Mouse (Mus musculus) fat pad, adult 2 months (tissue): Measurements from ENCODE around the gene Wdfy2.
A peak's percentile ranks its signal among the peaks of the same experiment; 100 is the strongest.
"Not testable (repeated sequence)": the region's sequence is repeated elsewhere in the genome, so short reads cannot be mapped to it uniquely, and the experiment has no call there.

Experiments
- DNase-seq: peaks from one replicate; pipeline ENCODE4 v3.0.0-alpha.2; 2011; ENCODE audit warnings: low read depth, low spot score; ENCODE audit errors: extremely low read depth

Gene Wdfy2

GRCm38 (mm10) chr14:62878634-62879430 is 41.4 kb downstream of the Wdfy2 start:
- DNase-seq, result no peak

DNA sequence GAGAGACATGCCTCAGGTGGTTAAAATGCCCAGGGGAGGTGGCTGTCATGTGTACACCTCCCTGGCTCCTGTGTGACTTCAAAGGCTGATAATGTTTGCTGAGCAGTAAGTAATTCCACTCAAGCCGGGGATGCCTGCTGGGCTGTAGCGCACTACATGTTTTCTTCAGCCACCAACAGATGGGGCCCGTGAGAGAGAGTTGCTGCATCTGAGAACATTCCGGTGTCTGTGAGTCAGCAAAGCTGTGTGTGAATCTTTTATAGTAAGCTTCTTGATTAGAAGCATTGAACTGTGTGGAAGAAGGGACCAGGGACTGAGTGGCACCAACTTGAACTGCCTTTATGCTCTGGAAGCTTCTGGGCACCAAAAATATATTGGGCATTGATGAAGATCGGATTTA is 42.0 kb downstream of the Wdfy2 start:
- no peak for DNase-seq

- peak; percentile 42 for DNase-seq
Observed at GRCm38 (mm10) chr14:62880084-62880851, 42.8 kb downstream of the Wdfy2 start.

DNA sequence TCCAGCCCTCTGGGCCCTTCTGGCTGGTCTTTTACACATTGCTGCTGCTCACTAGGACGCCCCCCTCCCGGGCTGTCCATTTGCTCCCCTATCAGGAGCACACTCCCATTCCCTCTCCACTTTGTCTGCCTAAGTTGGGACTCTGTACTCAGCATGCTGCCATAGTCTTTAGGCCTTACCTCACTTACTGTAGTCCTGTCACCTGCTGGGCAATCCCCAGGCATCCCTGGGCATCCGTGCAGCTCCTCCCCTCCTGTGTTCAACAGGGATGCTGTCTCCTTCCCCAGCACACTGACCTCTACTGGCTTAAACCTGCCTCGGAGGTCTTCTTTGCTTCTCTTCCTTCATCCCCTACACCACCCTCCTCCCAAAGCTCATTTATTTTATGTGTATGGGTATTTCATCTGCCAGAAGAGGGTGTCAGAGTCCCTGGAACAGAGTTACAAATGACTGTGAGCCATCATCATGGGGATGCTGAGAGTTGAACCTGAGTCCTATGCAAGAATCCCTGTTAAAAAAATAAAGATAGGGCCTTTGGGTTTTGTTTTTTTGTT is 44.7 kb downstream of the Wdfy2 start:
- no peak for DNase-seq

DNA sequence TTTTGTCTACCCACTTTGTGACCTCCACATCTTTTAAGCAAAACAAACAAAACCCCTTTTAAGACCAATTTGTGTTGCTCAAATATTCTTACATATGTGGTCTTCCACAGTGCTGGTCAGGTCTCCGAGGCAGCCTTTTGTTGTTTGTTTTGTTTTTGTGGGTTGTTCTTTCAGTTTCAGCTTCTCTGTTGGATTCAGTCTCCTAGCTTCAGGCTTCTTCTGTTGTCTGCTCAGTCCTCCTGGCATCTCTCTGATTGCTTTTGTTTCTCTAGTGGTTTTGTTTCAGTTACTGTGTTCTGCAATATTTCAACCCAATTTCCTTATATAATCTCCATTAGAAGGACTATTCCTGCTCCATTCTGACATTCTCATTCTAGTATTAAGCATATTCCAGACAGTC is 46.1 kb downstream of the Wdfy2 start:
- no peak for DNase-seq

- DNase-seq, result no peak
Observed at GRCm38 (mm10) chr14:62884171-62884570, 46.7 kb downstream of the Wdfy2 start.

DNA sequence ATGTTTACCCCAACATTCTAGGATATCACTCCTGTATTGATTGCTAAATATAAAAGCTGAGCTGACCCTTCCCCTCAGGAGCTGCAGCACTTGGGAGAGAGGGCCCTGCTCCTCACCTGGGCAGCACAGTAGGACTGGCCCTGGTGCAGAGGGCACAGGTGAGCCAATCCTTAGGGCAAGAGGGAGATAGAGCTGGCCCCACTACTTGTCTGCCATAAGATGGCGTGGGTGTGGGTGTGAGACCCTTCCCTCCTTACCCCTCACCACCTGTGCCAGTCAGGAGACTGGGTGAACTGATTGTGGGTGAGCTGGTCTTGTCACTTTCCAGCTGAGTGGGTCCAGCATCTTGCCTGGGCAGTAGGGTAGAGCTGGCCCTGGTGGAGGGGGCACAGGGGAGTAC is 47.2 kb downstream of the Wdfy2 start:
- DNase-seq, result no peak

DNA sequence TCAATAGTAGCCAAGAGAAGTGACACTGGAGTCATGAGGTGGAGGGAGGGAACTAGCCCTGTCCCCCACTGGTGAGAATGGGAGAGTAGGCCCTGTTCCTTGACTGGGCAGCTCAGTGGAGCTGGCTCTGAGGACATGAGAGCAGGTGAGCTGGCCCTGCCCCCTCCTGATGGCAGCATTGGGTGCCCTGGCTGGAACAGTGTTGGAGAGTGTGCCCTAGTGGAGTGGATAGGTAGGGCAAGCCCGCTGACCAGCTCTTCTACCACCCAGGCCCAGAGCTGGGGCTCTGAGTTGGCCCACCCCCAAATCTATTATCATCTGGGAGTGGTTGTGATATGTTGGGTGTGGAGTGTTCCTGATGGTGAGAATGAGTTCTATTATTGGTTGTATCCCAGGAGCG is 47.7 kb downstream of the Wdfy2 start:
- no peak for DNase-seq

- no peak for DNase-seq
Observed at GRCm38 (mm10) chr14:62891401-62891800, 53.9 kb downstream of the Wdfy2 start.

DNA sequence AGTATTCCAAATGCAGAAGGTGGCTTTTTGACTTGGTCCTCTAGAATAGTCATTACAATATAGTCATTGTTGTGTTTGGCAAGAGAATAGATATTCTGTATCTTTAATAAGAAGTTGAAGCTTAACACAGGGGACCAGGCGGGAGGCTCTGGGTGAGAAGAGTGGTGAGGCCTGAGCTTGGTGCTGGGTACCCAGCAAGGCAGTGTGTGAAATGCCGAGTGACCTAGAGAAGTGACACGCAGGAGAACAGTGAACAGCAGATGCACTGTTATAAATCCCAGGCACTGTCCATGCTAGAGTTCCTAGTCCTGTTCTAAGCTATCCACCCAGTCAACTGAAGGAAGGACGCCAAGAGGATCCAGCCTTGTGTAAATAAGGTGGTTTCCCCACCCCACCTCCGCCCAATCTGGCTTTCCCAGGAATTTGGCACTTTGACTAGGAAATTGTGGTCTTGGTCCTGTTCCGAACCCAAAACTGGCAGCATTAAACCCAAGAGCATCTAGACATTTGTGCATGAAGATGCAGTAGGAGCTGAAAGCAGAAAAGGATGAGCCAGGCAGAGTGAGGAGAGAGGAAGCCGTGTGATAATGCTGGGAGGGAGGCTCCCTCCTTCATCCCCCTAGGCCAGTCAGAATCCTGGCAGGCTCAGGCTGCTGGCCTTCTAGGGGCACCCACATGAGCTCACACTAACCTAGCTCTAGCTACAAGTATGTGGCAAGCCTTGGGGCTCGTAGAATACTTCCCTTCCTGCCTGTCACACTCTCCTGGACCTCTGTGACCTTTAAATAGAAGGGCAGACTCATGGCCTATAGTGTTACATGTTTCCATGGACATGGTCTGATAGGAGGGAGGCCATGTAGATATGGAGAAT is 55.5 kb downstream of the Wdfy2 start:
- DNase-seq, result no peak

DNA sequence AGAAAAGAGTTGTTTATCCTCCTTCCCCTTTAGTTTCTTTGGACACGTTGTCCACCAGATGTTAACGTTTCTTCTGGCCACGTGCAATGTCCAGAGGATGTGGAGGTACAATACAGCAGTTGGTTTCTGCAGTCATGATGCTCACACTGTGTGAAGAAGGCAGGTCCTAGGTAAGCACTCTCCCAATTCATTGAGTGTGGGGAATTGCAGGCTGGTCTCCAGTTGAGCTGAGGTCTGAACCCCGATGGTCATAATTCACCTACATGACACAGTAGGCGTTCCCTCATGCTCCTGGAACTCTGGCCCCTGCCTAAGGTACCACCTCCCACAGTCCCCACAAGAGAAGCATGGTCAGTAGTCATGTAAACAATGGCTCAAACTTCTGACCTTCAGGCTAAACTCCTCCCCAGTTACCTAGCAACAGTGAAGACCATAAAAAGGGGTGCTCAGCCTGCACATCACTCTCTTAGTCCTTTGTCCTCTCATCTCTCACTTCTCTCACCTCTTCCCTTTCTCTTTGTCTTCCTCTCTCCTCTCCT is 56.2 kb downstream of the Wdfy2 start:
- DNase-seq, result not testable (repeated sequence)

GRCm38 (mm10) chr14:62894924-62895840 is 57.7 kb downstream of the Wdfy2 start:
- DNase-seq, result no peak

- DNase-seq, result no peak
Observed at GRCm38 (mm10) chr14:62898061-62898460, 60.6 kb downstream of the Wdfy2 start.

DNA sequence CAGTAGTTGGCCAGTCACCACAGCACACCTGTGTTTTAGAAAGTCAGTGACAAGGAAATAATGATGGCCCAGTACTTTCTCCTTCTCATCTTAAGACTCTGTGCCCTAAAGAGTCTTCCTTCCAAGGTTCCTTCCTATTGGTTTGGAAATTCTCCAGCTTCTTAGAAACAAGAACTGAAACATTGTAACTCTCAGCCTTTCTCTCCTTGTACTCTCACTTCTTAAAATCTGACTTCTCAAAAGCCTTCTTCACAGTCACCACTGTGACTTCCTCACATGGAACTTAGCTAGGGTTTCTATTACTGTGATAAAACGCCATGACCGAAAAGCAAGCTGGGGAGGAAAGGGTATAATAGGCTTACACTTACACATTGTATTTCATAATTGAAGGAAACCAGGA is 70.4 kb downstream of the Wdfy2 start:
- no peak for DNase-seq

- DNase-seq, result no peak
Observed at GRCm38 (mm10) chr14:62908550-62908949, 71.1 kb downstream of the Wdfy2 start.

- DNase-seq, result no peak
Observed at GRCm38 (mm10) chr14:62910859-62911258, 73.4 kb downstream of the Wdfy2 start.

GRCm38 (mm10) chr14:62915146-62915685 is 77.7 kb downstream of the Wdfy2 start:
- DNase-seq, result no peak

- DNase-seq, result no peak
Observed at GRCm38 (mm10) chr14:62916488-62917034, 79.1 kb downstream of the Wdfy2 start.

GRCm38 (mm10) chr14:62921401-62921800 is 83.9 kb downstream of the Wdfy2 start:
- no peak for DNase-seq
